Mouse (Mus musculus): ENCODE results near the gene Olfr294. TPM values are rescaled to one million over a fixed set of nuclear protein-coding genes. Genes with fewer than 3 reads are reported as not detected.

The Olfr294 gene
- total RNA-seq (2023): not detected

DNA sequence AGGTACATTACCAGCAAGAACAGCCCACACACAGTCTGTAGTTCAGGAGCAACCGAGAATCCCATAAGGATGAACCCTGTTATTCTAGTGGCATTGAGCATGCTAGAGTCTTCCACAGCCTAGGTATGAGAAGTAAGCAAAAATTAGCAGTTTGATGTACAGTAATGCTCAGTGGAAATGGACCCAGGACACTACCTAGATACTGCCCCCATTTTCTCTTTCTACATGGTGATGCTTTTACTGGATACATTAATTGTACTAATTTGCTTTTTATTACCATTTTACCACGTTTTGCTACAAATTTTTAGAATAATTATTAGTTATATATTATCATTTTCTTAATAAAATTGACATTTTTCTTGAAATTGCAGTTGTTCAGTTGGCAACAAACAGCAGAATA lies at the start of gene Olfr294:
Gene Olfr294 (minus strand): TSS at position 101 of the 400 bp plus-strand sequence.

DNA sequence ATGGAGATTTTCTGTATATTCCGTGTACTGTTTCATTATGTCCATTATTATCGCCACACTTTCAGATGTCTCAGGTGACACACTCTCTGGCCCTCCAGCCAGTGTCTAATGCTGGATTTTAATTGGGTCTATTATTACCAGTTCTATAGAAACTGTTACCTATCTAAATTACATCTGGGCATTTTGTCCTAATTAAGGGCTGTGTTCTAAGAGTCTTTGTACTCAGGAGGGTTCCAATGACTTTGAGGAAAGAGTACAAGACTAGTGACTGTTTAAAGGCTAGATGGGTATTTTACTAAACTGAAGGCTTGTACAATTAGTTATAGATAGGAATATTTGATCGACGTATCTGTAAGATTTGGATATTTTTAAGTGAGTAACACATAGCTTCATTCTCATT lies 32.3 kb upstream of the Olfr294 start, which contains the start of gene Olfr293:
Gene Olfr293 (plus strand): TSS at position 301 of the 400 bp plus-strand sequence.

DNA sequence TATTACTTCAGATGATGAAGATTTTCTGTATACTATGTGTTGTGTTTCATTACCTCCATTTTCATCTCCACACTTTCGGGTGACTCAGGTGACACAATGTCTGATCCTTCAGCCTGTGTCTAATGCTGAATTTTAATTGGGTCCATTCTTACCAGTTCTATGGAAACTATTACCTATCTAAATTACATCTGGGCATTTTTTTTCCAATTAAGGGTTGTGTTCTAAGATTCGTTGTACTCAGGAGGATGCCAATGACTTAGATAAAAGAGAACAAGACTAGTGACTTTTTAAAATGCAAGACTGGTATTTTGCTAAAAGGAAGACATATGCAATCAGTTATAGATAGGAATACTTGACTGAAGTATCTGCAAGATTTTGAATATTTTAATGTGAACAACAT lies 32.9 kb downstream of the Olfr294 start, which contains the start of gene Olfr295:
Gene Olfr295 (plus strand): TSS at position 301 of the 400 bp plus-strand sequence.

Other genes with a start within 250 kb of the Olfr294 start
- not detected for gene Olfr305, start 249.7 kb downstream of the Olfr294 start, total RNA-seq (2023)
- not detected for gene Olfr304, start 230.0 kb downstream of the Olfr294 start, total RNA-seq (2023)
- not detected for gene Olfr303, start 218.9 kb downstream of the Olfr294 start, total RNA-seq (2023)
- not detected for gene Olfr301, start 212.8 kb downstream of the Olfr294 start, total RNA-seq (2023)
- not detected for gene Olfr299, start 156.7 kb downstream of the Olfr294 start, total RNA-seq (2023)
- gene Olfr298, start 124.2 kb downstream of the Olfr294 start, total RNA-seq (2023): not detected
- gene Olfr297, start 96.7 kb downstream of the Olfr294 start, total RNA-seq (2023): not detected
- gene Olfr295, start 32.8 kb downstream of the Olfr294 start, total RNA-seq (2023): not detected
- gene Olfr293, start 32.4 kb upstream of the Olfr294 start, total RNA-seq (2023): not detected
- gene Olfr292, start 71.7 kb upstream of the Olfr294 start, total RNA-seq (2023): not detected
- gene Folh1, start 159.3 kb upstream of the Olfr294 start, total RNA-seq (2023): not detected
- gene Vmn2r77, start 178.4 kb upstream of the Olfr294 start, total RNA-seq (2023): not detected